ENCODE assay signal across 9 mouse cellular contexts in genomic region chr11:6006351-6007009, GRCm38 (mm10). TPM values are rescaled to one million over a fixed set of nuclear protein-coding genes. Genes with fewer than 3 reads are reported as not detected.
DNase-seq lines count a peak whose midpoint lies in the region; ATAC-seq and TF ChIP-seq lines count a peak whose summit lies in the region.
"Not testable (repeated sequence)": the region's sequence is repeated elsewhere in the genome, so short reads cannot be mapped to it uniquely, and the experiment has no call there.
"Had no signal": no experiment of that assay in that cellular context is flagged by ENCODE, and none has a peak within 500 bp of the region (broad histone marks: within the 10 kb centered on the region; RNA-seq: fewer than 3 reads in every experiment).

No protein-coding gene starts in this region.

- TF ChIP-seq CTCF in embryonic fibroblast, embryonic 13.5 days (IDR thresholded peaks at IDR 0.05; ENCODE audit: borderline replicate concordance, insufficient read depth, low read length); small intestine, adult 2 months (IDR thresholded peaks at IDR 0.05; ENCODE audit: extremely low read depth, insufficient read length, insufficient replicate concordance, low read depth, low read length): not testable (repeated sequence)

- not testable (repeated sequence) for H3K36me3 ChIP-seq in heart, embryonic 10.5 days; hindbrain, embryonic 14.5 days (replicated peaks; ENCODE audit: control insufficient read depth, insufficient read depth); kidney, embryonic 16.5 days (ENCODE audit: insufficient read depth, low read length); liver, embryonic 13.5 days; midbrain, embryonic 11.5 days (ENCODE audit: control insufficient read depth, insufficient read depth, low read length)
- H3K36me3 ChIP-seq in small intestine, adult 2 months (ENCODE audit: control insufficient read depth, insufficient read depth, low read length), result peaks cover 22% of the 10 kb centered on the region

- not testable (repeated sequence) for TF ChIP-seq POLR2A in embryonic fibroblast, embryonic 13.5 days (IDR thresholded peaks at IDR 0.05; ENCODE audit: low read depth, low read length); small intestine, adult 2 months (IDR thresholded peaks at IDR 0.05; ENCODE audit: low read depth, low read length)

- DNase-seq in NIH3T3 (ENCODE audit: low read depth), result peak; percentile 40
- not testable (repeated sequence) for DNase-seq in heart, embryonic 10.5 days (ENCODE audit: low spot score); hindbrain, embryonic 14.5 days (ENCODE audit: low spot score); liver, embryonic 13.5 days; midbrain, embryonic 11.5 days (ENCODE audit: low spot score, missing footprints)

- not testable (repeated sequence) for H3K27ac ChIP-seq in embryonic fibroblast, embryonic 13.5 days (ENCODE audit: insufficient read depth, low read length); heart, embryonic 10.5 days; hindbrain, embryonic 14.5 days; kidney, embryonic 16.5 days (ENCODE audit: low read length); liver, embryonic 13.5 days; midbrain, embryonic 11.5 days (ENCODE audit: low read depth, low read length)
- H3K27ac ChIP-seq in small intestine, adult 2 months (ENCODE audit: insufficient read depth, low read depth, low read length), result peak overlapping the region; percentile 83

- peak overlapping the region; percentile 57 for H3K4me2 ChIP-seq in hindbrain, embryonic 14.5 days (replicated peaks)
- H3K4me2 ChIP-seq in kidney, embryonic 16.5 days (replicated peaks; ENCODE audit: low read depth, low read length), result peak overlapping the region; percentile 56
- peak overlapping the region; percentile 67 for H3K4me2 ChIP-seq in liver, embryonic 13.5 days
- H3K4me2 ChIP-seq in midbrain, embryonic 11.5 days, result peak overlapping the region; percentile 44

- not testable (repeated sequence) for ATAC-seq in hindbrain, embryonic 14.5 days (ENCODE audit: low FRiP score); kidney, embryonic 16.5 days (ENCODE audit: low FRiP score, low TSS enrichment); liver, embryonic 13.5 days (ENCODE audit: low read depth); midbrain, embryonic 11.5 days (ENCODE audit: low FRiP score)

- 2% methylated on average over 42 of the region's 44 CpGs for WGBS in heart, embryonic 10.5 days
- WGBS in hindbrain, embryonic 14.5 days, result 4% methylated on average over 32 of the region's 44 CpGs
- under 1% methylated on average over 29 of the region's 44 CpGs for WGBS in kidney, embryonic 16.5 days
- WGBS in liver, embryonic 13.5 days (ENCODE audit: insufficient replicate concordance), result 4% methylated on average over 40 of the region's 44 CpGs
- under 1% methylated on average over 38 of the region's 44 CpGs for WGBS in midbrain, embryonic 11.5 days
- WGBS in small intestine, adult 2 months, result 3% methylated on average over 40 of the region's 44 CpGs

- H3K27me3 ChIP-seq in heart, embryonic 10.5 days (ENCODE audit: insufficient read depth, poor library complexity, severe bottlenecking), result peaks cover 27% of the 10 kb centered on the region
- not testable (repeated sequence) for H3K27me3 ChIP-seq in hindbrain, embryonic 14.5 days (ENCODE audit: control insufficient read depth, insufficient read depth, low read length); kidney, embryonic 16.5 days (ENCODE audit: insufficient read depth, low read length); midbrain, embryonic 11.5 days (ENCODE audit: control insufficient read depth, insufficient read depth, low read length); small intestine, adult 2 months (ENCODE audit: control insufficient read depth, insufficient read depth, low read length)
- H3K27me3 ChIP-seq in liver, embryonic 13.5 days, result peaks cover 29% of the 10 kb centered on the region

- H3K4me3 ChIP-seq in embryonic fibroblast, embryonic 13.5 days (ENCODE audit: insufficient read depth, low read length), result peak overlapping the region; percentile 55
- peak overlapping the region; percentile 52 for H3K4me3 ChIP-seq in heart, embryonic 10.5 days
- peak overlapping the region; percentile 32 for H3K4me3 ChIP-seq in hindbrain, embryonic 14.5 days (replicated peaks; ENCODE audit: low read length)
- H3K4me3 ChIP-seq in kidney, embryonic 16.5 days (ENCODE audit: low read length), result peak overlapping the region; percentile 44
- H3K4me3 ChIP-seq in liver, embryonic 13.5 days (replicated peaks), result peak overlapping the region; percentile 55
- peak overlapping the region; percentile 33 for H3K4me3 ChIP-seq in midbrain, embryonic 11.5 days (ENCODE audit: low read depth, low read length)
- H3K4me3 ChIP-seq in small intestine, adult 2 months (ENCODE audit: low read depth, low read length), result peak overlapping the region; percentile 65

- H3K4me1 ChIP-seq in embryonic fibroblast, embryonic 13.5 days (ENCODE audit: control insufficient read depth, insufficient read depth, low read length); hindbrain, embryonic 14.5 days (replicated peaks; ENCODE audit: control insufficient read depth, insufficient read depth, low read length); kidney, embryonic 16.5 days (ENCODE audit: insufficient read depth, low read length); liver, embryonic 13.5 days (replicated peaks); midbrain, embryonic 11.5 days (ENCODE audit: control insufficient read depth, insufficient read depth, low read length): not testable (repeated sequence)
- H3K4me1 ChIP-seq in heart, embryonic 10.5 days, result peaks cover 23% of the 10 kb centered on the region
- peaks cover 36% of the 10 kb centered on the region for H3K4me1 ChIP-seq in small intestine, adult 2 months (ENCODE audit: control insufficient read depth, insufficient read depth, insufficient read length, low read length)

- H3K9me3 ChIP-seq in heart, embryonic 10.5 days; hindbrain, embryonic 14.5 days (ENCODE audit: control insufficient read depth, low read length); kidney, embryonic 16.5 days (ENCODE audit: low read length); liver, embryonic 13.5 days (replicated peaks); midbrain, embryonic 11.5 days (ENCODE audit: control insufficient read depth, low read length): not testable (repeated sequence)

- peak overlapping the region; percentile 50; the same call in 1 of the 2 replicates for H3K9ac ChIP-seq in hindbrain, embryonic 14.5 days
- H3K9ac ChIP-seq in kidney, embryonic 16.5 days (replicated peaks; ENCODE audit: low read length), result peak overlapping the region; percentile 54
- not testable (repeated sequence) for H3K9ac ChIP-seq in liver, embryonic 13.5 days; midbrain, embryonic 11.5 days (ENCODE audit: low read length)

RNA-seq across cellular contexts. Expression of gene Ykt6, which starts 51.0 kb away (rescaled TPM):
- 105 and 114 TPM in 2 replicates for polyA plus RNA-seq in embryonic fibroblast, embryonic 13.5 days (2011; ENCODE audit: insufficient read length, low read depth, missing spikeins)
- 48.1 and 56.7 TPM in 2 replicates for polyA plus RNA-seq in heart, embryonic 10.5 days (2016; fragmentation: Nextera tagmentation; extraction: Ambion mirVana)
- polyA plus RNA-seq in hindbrain, embryonic 14.5 days (2014; fragmentation: Nextera tagmentation; extraction: Ambion mirVana), result 39.9 and 48.4 TPM in 2 replicates
- polyA plus RNA-seq in kidney, embryonic 16.5 days (2015; fragmentation: Nextera tagmentation; extraction: Ambion mirVana), result 56.1 and 61.8 TPM in 2 replicates
- 22.4 and 23.6 TPM in 2 replicates for polyA plus RNA-seq in liver, embryonic 13.5 days (2015; fragmentation: Nextera tagmentation; extraction: Ambion mirVana)
- 27.2 and 29.4 TPM in 2 replicates for polyA plus RNA-seq in midbrain, embryonic 11.5 days (2014; fragmentation: Nextera tagmentation; extraction: Ambion mirVana)
- polyA plus RNA-seq in small intestine, adult 2 months (2012; rRNA removed), result 56.2 and 84.5 TPM in 2 replicates

RNA-seq across cellular contexts. Expression of gene Gck, which starts 56.6 kb away (rescaled TPM):
- 0.30 TPM in 1 of 2 replicates, not detected in the other for polyA plus RNA-seq in embryonic fibroblast, embryonic 13.5 days (2011; ENCODE audit: insufficient read length, low read depth, missing spikeins)
- 2.1 and 2.6 TPM in 2 replicates for polyA plus RNA-seq in heart, embryonic 10.5 days (2016; fragmentation: Nextera tagmentation; extraction: Ambion mirVana)
- polyA plus RNA-seq in hindbrain, embryonic 14.5 days (2014; fragmentation: Nextera tagmentation; extraction: Ambion mirVana), result 3.9 and 4.2 TPM in 2 replicates
- 1.7 and 2.0 TPM in 2 replicates for polyA plus RNA-seq in kidney, embryonic 16.5 days (2015; fragmentation: Nextera tagmentation; extraction: Ambion mirVana)
- 0.30 and 0.31 TPM in 2 replicates for polyA plus RNA-seq in liver, embryonic 13.5 days (2015; fragmentation: Nextera tagmentation; extraction: Ambion mirVana)
- polyA plus RNA-seq in midbrain, embryonic 11.5 days (2014; fragmentation: Nextera tagmentation; extraction: Ambion mirVana), result 1.5 and 1.8 TPM in 2 replicates
- polyA plus RNA-seq in small intestine, adult 2 months (2012; rRNA removed), result 0.33 and 1.2 TPM in 2 replicates
- polyA plus RNA-seq: activated CD4-positive, CD25-positive, alpha-beta regulatory T cell, adult 4 months had no signal

RNA-seq across cellular contexts. Expression of gene Camk2b, which starts 59.7 kb away (rescaled TPM):
- 0.78 and 0.97 TPM in 2 replicates for polyA plus RNA-seq in embryonic fibroblast, embryonic 13.5 days (2011; ENCODE audit: insufficient read length, low read depth, missing spikeins)
- polyA plus RNA-seq in heart, embryonic 10.5 days (2016; fragmentation: Nextera tagmentation; extraction: Ambion mirVana), result 1.8 and 2.3 TPM in 2 replicates
- 117 and 126 TPM in 2 replicates for polyA plus RNA-seq in hindbrain, embryonic 14.5 days (2014; fragmentation: Nextera tagmentation; extraction: Ambion mirVana)
- 3.4 and 4.1 TPM in 2 replicates for polyA plus RNA-seq in kidney, embryonic 16.5 days (2015; fragmentation: Nextera tagmentation; extraction: Ambion mirVana)
- polyA plus RNA-seq in liver, embryonic 13.5 days (2015; fragmentation: Nextera tagmentation; extraction: Ambion mirVana), result 0.35 and 0.63 TPM in 2 replicates
- polyA plus RNA-seq in midbrain, embryonic 11.5 days (2014; fragmentation: Nextera tagmentation; extraction: Ambion mirVana), result 2.4 and 2.5 TPM in 2 replicates
- 1.2 and 8.1 TPM in 2 replicates for polyA plus RNA-seq in small intestine, adult 2 months (2012; rRNA removed)

Comparison
In these comparisons a context has a peak if more than half of its experiments do, and no peak if none do; other contexts are left out.
1. RNA of gene Camk2b, which starts 59.7 kb away (polyA plus RNA-seq): 117 to 126 TPM in hindbrain, embryonic 14.5 days; 1.2 to 8.1 TPM in small intestine, adult 2 months, 3.4 to 4.1 TPM in kidney, embryonic 16.5 days, 2.4 to 2.5 TPM in midbrain, embryonic 11.5 days, 1.8 to 2.3 TPM in heart, embryonic 10.5 days, 0.78 to 0.97 TPM in embryonic fibroblast, embryonic 13.5 days and 0.35 to 0.63 TPM in liver, embryonic 13.5 days; every median in the first group is over 10 times any median in the second.
2. Peak in every context shown above with its lines, with median percentiles within 50 percentile points of each other: H3K4me3 ChIP-seq and H3K4me2 ChIP-seq.